28 mouse cellular contexts compared by ENCODE assay signal in genomic region chr13:43317411-43317810, GRCm38 (mm10). TPM values are rescaled to one million over a fixed set of nuclear protein-coding genes. Genes with fewer than 3 reads are reported as not detected.
DNase-seq lines count a peak whose midpoint lies in the region; ATAC-seq and TF ChIP-seq lines count a peak whose summit lies in the region.
"Had no signal": no experiment of that assay in that cellular context is flagged by ENCODE, and none has a peak within 500 bp of the region (broad histone marks: within the 10 kb centered on the region; RNA-seq: fewer than 3 reads in every experiment).

No protein-coding gene starts in this region.

- no peak for TF ChIP-seq CTCF in heart, postnatal 0 days (IDR thresholded peaks at IDR 0.05; ENCODE audit: low read depth)

- no peak overlapping the region for H3K9ac ChIP-seq in embryonic facial prominence, embryonic 11.5 days (replicated peaks; ENCODE audit: low read length)
- no peak overlapping the region for H3K9ac ChIP-seq in heart, postnatal 0 days (replicated peaks; ENCODE audit: low read depth, low read length)
- no peak overlapping the region for H3K9ac ChIP-seq in liver, embryonic 11.5 days (ENCODE audit: low read depth, low read length)
- H3K9ac ChIP-seq: embryonic facial prominence, embryonic 13.5 days; forebrain, postnatal 0 days; hindbrain, embryonic 15.5 days; liver, embryonic 12.5 days; liver, postnatal 0 days; midbrain, embryonic 12.5 days; neural tube, embryonic 13.5 days had no signal

- intact Hi-C loops in heart, postnatal 14 days (cut with DNase I): no loop called here

- no peaks in the 10 kb centered on the region for H3K4me1 ChIP-seq in embryonic facial prominence, embryonic 11.5 days (ENCODE audit: control insufficient read depth, insufficient read depth, low read length)
- H3K4me1 ChIP-seq in embryonic facial prominence, embryonic 10.5 days: no peaks in the 10 kb centered on the region
- H3K4me1 ChIP-seq in heart, postnatal 0 days (ENCODE audit: control insufficient read depth, insufficient read depth): 0 out of 2 replicates have a peak, but pooled peaks cover 6% of the 10 kb centered on the region
- no peaks in the 10 kb centered on the region for H3K4me1 ChIP-seq in liver, embryonic 11.5 days (replicated peaks; ENCODE audit: control insufficient read depth, insufficient read depth, low read length)
- H3K4me1 ChIP-seq: embryonic facial prominence, embryonic 13.5 days; hindbrain, embryonic 10.5 days; hindbrain, embryonic 15.5 days; liver, embryonic 12.5 days; midbrain, embryonic 12.5 days; neural tube, embryonic 13.5 days had no signal

- no peaks in the 10 kb centered on the region for H3K27me3 ChIP-seq in embryonic facial prominence, embryonic 11.5 days (ENCODE audit: control insufficient read depth, insufficient read depth, low read length)
- H3K27me3 ChIP-seq in embryonic facial prominence, embryonic 10.5 days (replicated peaks; ENCODE audit: low read depth, poor library complexity, severe bottlenecking): no peaks in the 10 kb centered on the region
- H3K27me3 ChIP-seq in heart, postnatal 0 days (ENCODE audit: control insufficient read depth, insufficient read depth, low read length): no peaks in the 10 kb centered on the region
- H3K27me3 ChIP-seq in liver, embryonic 11.5 days (replicated peaks; ENCODE audit: control insufficient read depth, insufficient read depth, low read length): no peaks in the 10 kb centered on the region
- H3K27me3 ChIP-seq: embryonic facial prominence, embryonic 13.5 days; hindbrain, embryonic 15.5 days; liver, embryonic 12.5 days; megakaryocyte, embryonic 14.5 days; midbrain, embryonic 12.5 days; neural tube, embryonic 13.5 days had no signal

- WGBS in embryonic facial prominence, embryonic 11.5 days: 69% methylated on average over 5 of the region's 5 CpGs
- 83% methylated on average over 5 of the region's 5 CpGs for WGBS in embryonic facial prominence, embryonic 10.5 days
- 34% methylated on average over 5 of the region's 5 CpGs for WGBS in heart, postnatal 0 days
- 72% methylated on average over 5 of the region's 5 CpGs for WGBS in liver, embryonic 11.5 days

- no peaks in the 10 kb centered on the region for H3K36me3 ChIP-seq in embryonic facial prominence, embryonic 11.5 days (replicated peaks; ENCODE audit: control insufficient read depth, insufficient read depth, low read depth, low read length)
- no peaks in the 10 kb centered on the region for H3K36me3 ChIP-seq in embryonic facial prominence, embryonic 10.5 days (replicated peaks)
- no peaks in the 10 kb centered on the region for H3K36me3 ChIP-seq in heart, postnatal 0 days (replicated peaks; ENCODE audit: control insufficient read depth, insufficient read depth, low read length)
- no peaks in the 10 kb centered on the region for H3K36me3 ChIP-seq in liver, embryonic 11.5 days (ENCODE audit: control insufficient read depth, insufficient read depth, low read length)
- H3K36me3 ChIP-seq: embryonic facial prominence, embryonic 13.5 days; hindbrain, embryonic 10.5 days; hindbrain, embryonic 15.5 days; liver, embryonic 12.5 days; midbrain, embryonic 12.5 days; neural tube, embryonic 13.5 days had no signal

- no peak overlapping the region for H3K27ac ChIP-seq in embryonic facial prominence, embryonic 11.5 days (replicated peaks; ENCODE audit: low read depth, low read length)
- no peak overlapping the region for H3K27ac ChIP-seq in embryonic facial prominence, embryonic 10.5 days (replicated peaks)
- 0 out of 2 replicates have a peak overlapping the region, but pooled peaks have one; percentile 50 for H3K27ac ChIP-seq in heart, postnatal 0 days (ENCODE audit: low read depth)
- no peak overlapping the region for H3K27ac ChIP-seq in liver, embryonic 11.5 days (ENCODE audit: low read depth, low read length)
- H3K27ac ChIP-seq: embryonic facial prominence, embryonic 13.5 days; hindbrain, embryonic 10.5 days; hindbrain, embryonic 15.5 days; liver, embryonic 12.5 days; midbrain, embryonic 12.5 days; neural tube, embryonic 13.5 days had no signal

- no peak overlapping the region for H3K4me3 ChIP-seq in embryonic facial prominence, embryonic 11.5 days (ENCODE audit: low read depth, low read length)
- H3K4me3 ChIP-seq in embryonic facial prominence, embryonic 10.5 days: no peak overlapping the region
- no peak overlapping the region for H3K4me3 ChIP-seq in heart, postnatal 0 days (ENCODE audit: low read depth, low read length)
- no peak overlapping the region for H3K4me3 ChIP-seq in liver, embryonic 11.5 days (ENCODE audit: low read depth, low read length)
- H3K4me3 ChIP-seq: embryonic facial prominence, embryonic 13.5 days; erythroblast, embryonic 14.5 days; hindbrain, embryonic 10.5 days; hindbrain, embryonic 15.5 days; liver, embryonic 12.5 days; megakaryocyte, embryonic 14.5 days; midbrain, embryonic 12.5 days; neural tube, embryonic 13.5 days had no signal

- DNase-seq in embryonic facial prominence, embryonic 11.5 days (ENCODE audit: low spot score): peak; percentile 30
- no peak for DNase-seq in embryonic facial prominence, embryonic 10.5 days (ENCODE audit: low spot score)
- no peak for DNase-seq in heart, postnatal 0 days (ENCODE audit: low spot score)
- no peak for DNase-seq in heart, postnatal 14 days
- DNase-seq in 3134 (ENCODE audit: extremely low read depth, insufficient read length, low spot score): peak; percentile 30
- peak; percentile 44 for DNase-seq in R1 (ENCODE audit: low read depth, low spot score)
- no peak for DNase-seq in frontal cortex, postnatal 25 days (ENCODE audit: low spot score in 2 of 2)
- no peak for DNase-seq in liver, embryonic 11.5 days (ENCODE audit: low spot score)
- DNase-seq: adrenal gland, adult 8-10 months; cerebellum, adult 8-10 months; cerebellum, postnatal 25 days; forebrain, postnatal 0 days; gastrocnemius, postnatal 14 days; kidney, adult 11 months; kidney, postnatal 14 days; layer of hippocampus, adult 9-11 months; liver, postnatal 0 days; right cerebral cortex, postnatal 14 days had no signal

- H3K4me2 ChIP-seq in embryonic facial prominence, embryonic 11.5 days (ENCODE audit: low read depth, low read length): no peak overlapping the region
- H3K4me2 ChIP-seq in heart, postnatal 0 days (ENCODE audit: low read depth, low read length): no peak overlapping the region
- no peak overlapping the region for H3K4me2 ChIP-seq in liver, embryonic 11.5 days
- H3K4me2 ChIP-seq: embryonic facial prominence, embryonic 13.5 days; hindbrain, embryonic 15.5 days; liver, embryonic 12.5 days; midbrain, embryonic 12.5 days; neural tube, embryonic 13.5 days had no signal

- H3K9me3 ChIP-seq in embryonic facial prominence, embryonic 11.5 days (replicated peaks; ENCODE audit: control insufficient read depth, low read length): no peaks in the 10 kb centered on the region
- H3K9me3 ChIP-seq in embryonic facial prominence, embryonic 10.5 days: 0 out of 2 replicates have a peak, but pooled peaks cover 2% of the 10 kb centered on the region
- H3K9me3 ChIP-seq in heart, postnatal 0 days (replicated peaks; ENCODE audit: control insufficient read depth, low read length): no peaks in the 10 kb centered on the region
- H3K9me3 ChIP-seq in liver, embryonic 11.5 days (ENCODE audit: control insufficient read depth, low read length): no peaks in the 10 kb centered on the region
- H3K9me3 ChIP-seq: embryonic facial prominence, embryonic 13.5 days; hindbrain, embryonic 10.5 days; hindbrain, embryonic 15.5 days; liver, embryonic 12.5 days; megakaryocyte, embryonic 14.5 days; midbrain, embryonic 12.5 days; neural tube, embryonic 13.5 days had no signal

- TF ChIP-seq EP300 in heart, postnatal 0 days (IDR thresholded peaks at IDR 0.05; ENCODE audit: low read depth): no peak

- ATAC-seq in embryonic facial prominence, embryonic 11.5 days (replicated peaks; ENCODE audit: insufficient number of reproducible peaks, low FRiP score, low TSS enrichment, low read depth): no peak
- ATAC-seq in heart, postnatal 0 days (ENCODE audit: insufficient read depth, low read depth): peak; percentile 51; the same call in 1 of the 2 replicates
- ATAC-seq in liver, embryonic 11.5 days (replicated peaks; ENCODE audit: low FRiP score): no peak
- ATAC-seq: CD4-positive, CD25-positive, alpha-beta regulatory T cell, adult 4 months; forebrain, postnatal 0 days; inflammation-experienced regulatory T-cells, adult 6 months; liver, embryonic 12.5 days; liver, postnatal 0 days had no signal

RNA-seq across cellular contexts. Expression of gene Gfod1, which starts 13.4 kb away (rescaled TPM):
- polyA plus RNA-seq in embryonic facial prominence, embryonic 11.5 days (2014; fragmentation: Nextera tagmentation; extraction: Ambion mirVana): 0.50 and 0.63 TPM in 2 replicates
- 0.10 and 0.40 TPM in 2 replicates for polyA plus RNA-seq in embryonic facial prominence, embryonic 10.5 days (2016; fragmentation: Nextera tagmentation; extraction: Ambion mirVana)
- total RNA-seq in heart, postnatal 0 days (2014; rRNA removed; ENCODE audit: low replicate concordance): 14.4 and 20.5 TPM in 2 replicates
- polyA plus RNA-seq in heart, postnatal 0 days (2015; fragmentation: Nextera tagmentation; extraction: Ambion mirVana): 1.5 and 2.5 TPM in 2 replicates
- 10 to 100 TPM; 31.8 to 32.0 TPM for total RNA-seq in heart, postnatal 14 days (2021)
- polyA plus RNA-seq in liver, embryonic 11.5 days (2014; fragmentation: Nextera tagmentation; extraction: Ambion mirVana): 0.37 and 0.42 TPM in 2 replicates

RNA-seq across cellular contexts. Expression of gene Sirt5, which starts 47.9 kb away (rescaled TPM):
- 33.2 and 35.2 TPM in 2 replicates for polyA plus RNA-seq in embryonic facial prominence, embryonic 11.5 days (2014; fragmentation: Nextera tagmentation; extraction: Ambion mirVana)
- 31.4 and 32.1 TPM in 2 replicates for polyA plus RNA-seq in embryonic facial prominence, embryonic 10.5 days (2016; fragmentation: Nextera tagmentation; extraction: Ambion mirVana)
- 44.0 and 60.4 TPM in 2 replicates for total RNA-seq in heart, postnatal 0 days (2014; rRNA removed; ENCODE audit: low replicate concordance)
- polyA plus RNA-seq in heart, postnatal 0 days (2015; fragmentation: Nextera tagmentation; extraction: Ambion mirVana): 47.0 and 47.4 TPM in 2 replicates
- total RNA-seq in heart, postnatal 14 days (2021): 10 to 100 TPM; 44.0 to 49.4 TPM
- polyA plus RNA-seq in liver, embryonic 11.5 days (2014; fragmentation: Nextera tagmentation; extraction: Ambion mirVana): 12.9 and 13.7 TPM in 2 replicates

Comparison
In these comparisons a context has a peak if more than half of its experiments do, and no peak if none do; other contexts are left out.
1. DNase-seq: peak in embryonic facial prominence, embryonic 11.5 days (single experiment), 3134 (single experiment) and R1 (single experiment); none in embryonic facial prominence, embryonic 10.5 days (single experiment), heart, postnatal 0 days (single experiment), heart, postnatal 14 days (0 of 2), frontal cortex, postnatal 25 days (0 of 2) and liver, embryonic 11.5 days (single experiment).